Mouse (Mus musculus) liver, embryonic 12.5 days (tissue): Measurements from ENCODE around the gene Bcl11a. TPM values are rescaled to one million over a fixed set of nuclear protein-coding genes. Genes with fewer than 3 reads are reported as not detected.

Experiments used
- ATAC-seq: fragments of 200-750 bp; cut with Nextera tagmentation; 2 replicates; pipeline ENCODE4 v1.8.0; 2017; ENCODE audit warnings: moderate number of reproducible peaks, mild to moderate bottlenecking, moderate library complexity
- H3K27ac ChIP-seq: fragments of 300-500 bp; sonication (generic); 2 replicates; pipeline ENCODE4 v1.5.1; 2016; ENCODE audit warnings: mild to moderate bottlenecking
- H3K27me3 ChIP-seq: fragments of 300-500 bp; sonication (generic); replicated peaks from 2 replicates; pipeline ENCODE4 v1.6.1; 2016; ENCODE audit warnings: mild to moderate bottlenecking, moderate library complexity
- H3K36me3 ChIP-seq: fragments of 300-500 bp; sonication (generic); 2 replicates; pipeline ENCODE4 v1.6.1; 2016; ENCODE audit warnings: mild to moderate bottlenecking, moderate library complexity
- H3K4me1 ChIP-seq: fragments of 300-500 bp; sonication (generic); 2 replicates; pipeline ENCODE4 v1.6.1; 2016
- H3K4me2 ChIP-seq: fragments of 300-500 bp; sonication (generic); 2 replicates; pipeline ENCODE4 v1.6.1; 2016; ENCODE audit warnings: mild to moderate bottlenecking, moderate library complexity
- H3K4me3 ChIP-seq: fragments of 300-500 bp; sonication (generic); 2 replicates; pipeline ENCODE4 v1.5.1; 2016; ENCODE audit warnings: mild to moderate bottlenecking, moderate library complexity
- H3K9ac ChIP-seq: fragments of 300-500 bp; sonication (generic); 2 replicates; pipeline ENCODE4 v1.6.1; 2016; ENCODE audit warnings: mild to moderate bottlenecking, moderate library complexity
- H3K9me3 ChIP-seq: fragments of 300-500 bp; sonication (generic); replicated peaks from 2 replicates; pipeline ENCODE4 v1.6.1; 2016; ENCODE audit warnings: mild to moderate bottlenecking, moderate library complexity
- WGBS: fragments of 180-500 bp; shearing (Covaris S2); methylation state at CpG from one replicate; pipeline ENCODE4 v1.1.7; 2016; ENCODE audit not compliant: insufficient replicate concordance; 5-methylcytosine and 5-hydroxymethylcytosine counted together
- polyA plus RNA-seq: library from polyadenylated mRNA; unstranded; fragments of >200 nt; fragmentation: Nextera tagmentation; extraction: Ambion mirVana; gene quantifications from 2 replicates; pipeline ENCODE4 v1.2.1, GENCODE M21; 2016

Gene Bcl11a
- polyA plus RNA-seq, 1 experiment from 2014 or later, result 53.4 TPM

DNA sequence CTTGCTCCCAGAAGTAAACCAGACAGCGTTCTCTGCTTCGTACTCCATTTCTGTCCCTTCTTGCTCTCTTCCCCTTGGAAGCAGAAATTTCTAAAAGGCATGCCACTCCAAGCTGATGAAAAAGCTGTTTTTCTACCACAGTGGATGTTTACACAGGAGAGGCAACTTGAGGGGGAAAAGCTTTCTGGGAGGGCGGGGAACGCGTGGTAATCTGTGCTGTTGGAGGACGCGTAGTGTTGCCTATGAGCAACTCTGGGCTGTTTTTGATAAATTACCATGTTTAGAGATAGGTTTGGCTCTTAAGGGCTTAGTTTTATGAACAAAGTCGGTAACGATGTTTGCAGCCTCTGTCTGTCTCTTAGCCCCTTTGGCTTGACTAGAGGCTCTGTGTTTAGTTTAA is 17.4 kb downstream of the Bcl11a start:
- H3K4me1 ChIP-seq, result peaks cover 82% of the 10 kb centered on the region
- H3K9me3 ChIP-seq, result no peaks in the 10 kb centered on the region
- H3K4me3 ChIP-seq, result no peak overlapping the region
- peak overlapping the region; percentile 20 for H3K4me2 ChIP-seq
- H3K9ac ChIP-seq, result no peak overlapping the region; the same call in 1 of the 2 replicates
- H3K27me3 ChIP-seq, result no peaks in the 10 kb centered on the region
- 47% methylated on average over 9 of the region's 9 CpGs for WGBS
- H3K36me3 ChIP-seq, result peaks cover 66% of the 10 kb centered on the region
- ATAC-seq, result no peak
- H3K27ac ChIP-seq, result peak overlapping the region; percentile 52; the same call in 1 of the 2 replicates

DNA sequence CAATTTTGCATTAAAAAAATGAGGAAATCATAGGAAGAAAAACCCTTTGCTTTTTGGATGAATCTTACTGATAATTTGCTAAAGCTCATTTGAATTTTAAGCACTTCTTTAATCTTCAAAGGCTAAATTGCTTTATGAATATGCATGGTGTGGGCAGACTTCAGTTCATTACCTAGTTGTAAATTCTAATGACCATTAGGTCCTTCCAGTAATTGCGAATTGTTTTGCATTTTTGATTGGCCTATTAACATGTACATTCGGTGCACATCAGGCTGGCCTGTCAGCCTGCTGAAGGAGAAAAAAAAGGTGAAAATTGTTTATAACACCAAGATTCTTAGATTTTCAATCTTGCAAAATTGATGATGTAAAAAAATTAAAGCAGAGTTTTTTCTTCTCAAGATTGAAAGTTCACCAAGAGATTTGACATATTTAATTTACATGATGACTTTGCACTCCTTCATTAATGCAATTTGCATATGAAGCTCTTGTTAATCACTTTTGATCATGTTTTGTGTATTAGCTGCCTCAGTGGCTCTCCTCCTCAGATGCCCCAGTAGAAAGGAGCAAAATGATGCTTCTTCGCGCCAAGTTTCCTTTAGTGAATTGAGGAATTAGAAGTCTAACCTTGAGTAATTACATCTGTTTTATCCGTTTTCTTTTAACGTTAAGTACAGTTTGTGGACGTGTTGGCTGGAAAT is 17.9 kb downstream of the Bcl11a start:
- Histone ChIP-seq H3K27ac (peak overlapping the region; percentile 7), H3K27me3 (no peaks in the 10 kb centered on the region), H3K4me2 (0 out of 2 replicates have a peak overlapping the region, but pooled peaks have one; percentile 4), H3K4me3 (no peak overlapping the region), H3K4me1 (peaks cover 87% of the 10 kb centered on the region), H3K9ac (no peak overlapping the region; the same call in 1 of the 2 replicates), H3K36me3 (peaks cover 61% of the 10 kb centered on the region), H3K9me3 (no peaks in the 10 kb centered on the region)
- ATAC-seq, result no peak
- 79% methylated on average over 7 of the region's 7 CpGs for WGBS

DNA sequence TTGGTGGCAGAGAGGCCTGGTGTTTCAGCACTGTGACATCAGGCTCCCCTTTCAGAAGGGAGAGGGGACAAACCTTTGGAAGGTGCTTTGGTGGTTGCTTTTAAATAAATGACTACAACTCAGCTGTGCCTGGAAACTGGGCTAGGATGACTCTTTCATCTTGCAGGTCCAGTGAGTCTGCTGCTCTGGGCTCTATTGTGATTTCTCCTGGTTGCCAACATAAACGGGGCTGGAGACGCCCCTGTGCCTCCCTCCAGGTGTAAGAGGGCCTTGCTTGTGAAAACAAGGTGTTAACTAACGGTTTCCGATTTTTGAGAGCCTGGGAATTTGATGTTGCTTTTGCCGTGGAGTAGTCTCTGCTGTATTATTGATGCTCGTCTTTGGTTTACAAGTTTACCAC is 18.6 kb downstream of the Bcl11a start:
- peaks cover 91% of the 10 kb centered on the region for H3K4me1 ChIP-seq
- no peak overlapping the region for H3K9ac ChIP-seq
- H3K4me3 ChIP-seq, result no peak overlapping the region
- peak overlapping the region; percentile 7; the same call in 1 of the 2 replicates for H3K27ac ChIP-seq
- H3K4me2 ChIP-seq, result peak overlapping the region; percentile 4; the same call in 1 of the 2 replicates
- H3K36me3 ChIP-seq, result peaks cover 57% of the 10 kb centered on the region
- whole genome bisulfite sequencing, result 70% methylated on average over 6 of the region's 6 CpGs
- H3K27me3 ChIP-seq, result no peaks in the 10 kb centered on the region
- no peaks in the 10 kb centered on the region for H3K9me3 ChIP-seq
- no peak for ATAC-seq

DNA sequence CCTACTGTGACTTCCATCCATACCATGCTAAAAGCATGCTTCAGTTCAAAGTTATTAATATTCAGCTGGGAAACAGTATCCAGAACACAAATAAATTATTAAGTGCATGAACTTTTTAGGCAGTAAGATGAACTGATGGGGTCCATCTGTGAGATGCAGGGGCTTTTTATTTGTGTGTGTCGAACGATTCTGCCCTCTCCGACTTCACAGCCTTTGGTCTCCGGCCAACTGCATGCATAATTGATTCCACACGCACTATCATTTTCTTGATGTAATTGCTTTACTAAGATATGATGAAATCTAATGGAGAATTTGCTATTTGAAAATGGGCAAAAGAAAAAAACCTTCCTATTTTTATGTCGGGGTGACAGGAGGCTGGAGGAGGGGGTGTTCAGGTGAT is 19.2 kb downstream of the Bcl11a start:
- Histone ChIP-seq H3K36me3 (peaks cover 55% of the 10 kb centered on the region), H3K9ac (no peak overlapping the region), H3K27ac (peak overlapping the region; percentile 66; the same call in 1 of the 2 replicates), H3K4me1 (peaks cover 94% of the 10 kb centered on the region), H3K4me3 (no peak overlapping the region), H3K4me2 (peak overlapping the region; percentile 14; the same call in 1 of the 2 replicates), H3K27me3 (no peaks in the 10 kb centered on the region), H3K9me3 (no peaks in the 10 kb centered on the region)
- 74% methylated on average over 6 of the region's 6 CpGs for WGBS
- no peak for ATAC-seq

DNA sequence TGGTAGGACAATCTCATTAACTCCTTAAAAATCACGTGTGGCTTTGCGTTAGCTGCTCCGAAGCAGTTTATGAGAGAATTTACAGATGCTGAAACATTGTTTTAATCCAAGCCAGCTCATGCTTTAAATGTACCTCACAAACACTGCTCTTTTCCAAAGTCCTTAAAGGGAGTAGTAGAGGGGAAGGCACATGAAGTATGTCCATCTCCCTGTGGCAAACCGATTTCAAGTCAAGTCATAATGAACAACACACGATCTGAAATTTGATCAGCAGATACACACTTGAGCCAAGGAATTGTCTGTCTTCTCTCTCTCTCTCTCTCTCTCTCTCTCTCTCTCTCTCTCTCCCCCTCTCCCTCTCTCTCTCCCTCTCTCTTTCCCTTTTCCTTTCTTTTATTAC is 20.2 kb downstream of the Bcl11a start:
- peaks cover 96% of the 10 kb centered on the region for H3K4me1 ChIP-seq
- ATAC-seq, result no peak

DNA sequence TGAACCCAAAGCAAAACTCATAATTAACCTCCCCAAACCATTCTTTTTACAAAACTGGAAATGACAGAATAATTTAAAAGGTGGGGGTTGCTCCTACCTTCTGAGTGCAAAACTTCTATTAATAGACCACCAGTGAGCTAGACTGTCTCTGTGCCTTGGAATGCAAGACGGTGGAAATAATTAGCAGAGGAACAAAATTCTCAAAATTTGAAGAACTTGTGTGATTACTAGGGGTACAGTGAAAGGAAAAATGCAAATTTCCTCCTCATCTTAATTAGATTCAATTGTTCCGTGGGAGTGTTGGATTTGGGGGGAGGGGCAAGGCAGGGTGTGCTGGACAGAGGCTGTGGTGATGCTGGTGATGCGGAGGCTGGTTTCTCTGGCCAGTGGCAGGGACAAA is 20.8 kb downstream of the Bcl11a start:
- peak overlapping the region; percentile 84 for H3K27ac ChIP-seq
- ATAC-seq, result no peak
- WGBS, result 54% methylated on average over 3 of the region's 3 CpGs

More for the DNA sequence above, 20.2 kb downstream of the Bcl11a start:
- Histone ChIP-seq H3K27me3 (no peaks in the 10 kb centered on the region), H3K36me3 (peaks cover 59% of the 10 kb centered on the region), H3K4me3 (no peak overlapping the region), H3K9ac (0 out of 2 replicates have a peak overlapping the region, but pooled peaks have one; percentile 0), H3K27ac (peak overlapping the region; percentile 2; the same call in 1 of the 2 replicates), H3K4me2 (0 out of 2 replicates have a peak overlapping the region, but pooled peaks have one; percentile 14), H3K9me3 (no peaks in the 10 kb centered on the region)
- 71% methylated on average over 5 of the region's 5 CpGs for WGBS

DNA sequence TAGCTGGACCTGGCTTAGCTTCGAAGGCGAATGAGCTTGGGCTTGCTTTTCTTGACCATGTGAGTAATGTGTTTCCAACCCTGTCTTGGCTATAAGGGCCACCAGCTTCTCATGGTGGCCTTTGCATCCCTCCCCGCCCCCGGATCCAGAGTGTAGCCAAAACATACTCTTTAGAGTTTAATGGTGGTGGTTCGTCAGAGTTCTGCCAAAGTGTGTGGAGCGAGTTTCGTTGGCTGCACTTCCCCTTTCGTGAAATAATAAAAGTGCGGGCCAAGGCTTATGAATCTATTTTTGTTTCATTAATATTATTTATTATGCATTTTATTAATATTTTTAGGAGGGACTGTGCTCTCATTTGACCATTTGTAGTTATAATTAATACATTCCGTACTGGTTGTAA is 21.4 kb downstream of the Bcl11a start:
- Histone ChIP-seq H3K9me3 (no peaks in the 10 kb centered on the region), H3K4me2 (peak overlapping the region; percentile 53), H3K9ac (peak overlapping the region; percentile 56; the same call in 1 of the 2 replicates), H3K27ac (peak overlapping the region; percentile 84), H3K36me3 (peaks cover 57% of the 10 kb centered on the region), H3K27me3 (no peaks in the 10 kb centered on the region), H3K4me3 (no peak overlapping the region), H3K4me1 (peaks cover 95% of the 10 kb centered on the region)
- no peak for ATAC-seq
- WGBS, result 74% methylated on average over 10 of the region's 10 CpGs

More for the DNA sequence above, 20.8 kb downstream of the Bcl11a start:
- Histone ChIP-seq H3K36me3 (peaks cover 59% of the 10 kb centered on the region), H3K9ac (0 out of 2 replicates have a peak overlapping the region, but pooled peaks have one; percentile 56), H3K4me1 (peaks cover 98% of the 10 kb centered on the region), H3K4me2 (peak overlapping the region; percentile 53), H3K27me3 (no peaks in the 10 kb centered on the region), H3K9me3 (no peaks in the 10 kb centered on the region), H3K4me3 (no peak overlapping the region)

DNA sequence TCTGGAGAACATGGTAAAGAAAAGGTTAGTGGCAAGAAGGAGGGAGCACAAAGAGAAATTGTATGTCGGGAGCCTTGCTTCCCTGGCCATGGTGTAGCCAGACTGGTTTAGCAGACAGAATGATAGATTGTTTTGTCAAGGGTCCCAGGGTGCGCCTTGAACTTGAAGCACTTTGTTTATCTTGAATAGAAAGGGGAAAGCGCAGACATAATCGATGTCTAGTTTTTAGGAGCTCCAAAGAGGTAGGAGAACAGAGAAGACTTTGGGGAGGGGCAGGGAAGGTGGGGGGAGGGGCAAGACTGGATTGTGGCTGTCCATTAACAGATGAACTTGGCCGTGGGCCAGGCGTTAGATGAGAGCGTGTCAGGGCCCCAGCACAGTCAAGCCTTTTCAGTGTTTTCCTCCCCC is 22.0 kb downstream of the Bcl11a start:
- H3K27ac ChIP-seq, result peak overlapping the region; percentile 84
- H3K4me1 ChIP-seq, result peaks cover 95% of the 10 kb centered on the region
- H3K9me3 ChIP-seq, result no peaks in the 10 kb centered on the region
- WGBS, result 28% methylated on average over 7 of the region's 7 CpGs
- 0 out of 2 replicates have a peak overlapping the region, but pooled peaks have one; percentile 17 for H3K4me3 ChIP-seq
- peak overlapping the region; percentile 56 for H3K9ac ChIP-seq
- peak overlapping the region; percentile 53 for H3K4me2 ChIP-seq
- ATAC-seq, result peak; percentile 41
- no peaks in the 10 kb centered on the region for H3K27me3 ChIP-seq
- H3K36me3 ChIP-seq, result peaks cover 57% of the 10 kb centered on the region

DNA sequence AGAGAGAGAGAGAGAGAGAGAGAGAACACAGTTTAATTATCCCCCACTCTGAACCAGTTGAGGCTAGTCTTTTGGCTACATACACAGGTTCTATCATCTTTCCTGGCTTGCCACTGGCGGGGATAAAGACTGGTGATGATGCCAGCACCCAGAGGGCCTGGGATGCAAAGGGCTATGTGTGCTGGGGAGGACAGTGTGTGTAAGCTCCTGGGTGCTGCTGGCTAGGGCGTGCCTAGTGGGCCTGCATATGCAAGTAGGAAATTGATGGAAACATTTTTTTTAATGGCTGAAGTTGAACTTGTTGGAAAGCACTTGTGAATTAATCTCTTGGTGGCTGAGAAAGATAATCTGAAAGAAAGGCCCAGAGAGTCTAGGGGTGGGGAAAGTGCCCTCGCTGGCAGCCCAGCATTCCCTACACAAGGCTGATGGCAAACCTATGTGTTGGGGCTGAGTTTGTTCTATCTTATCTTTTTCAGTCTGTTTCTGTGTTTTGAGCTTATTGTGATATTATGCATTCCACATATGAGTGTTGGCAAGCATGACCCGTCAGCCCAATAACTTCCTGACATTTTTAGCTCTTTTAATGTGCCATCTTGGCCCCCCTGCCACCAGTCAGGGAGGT is 22.7 kb downstream of the Bcl11a start:
- Histone ChIP-seq H3K4me2 (peak overlapping the region; percentile 53), H3K27me3 (no peaks in the 10 kb centered on the region), H3K9me3 (no peaks in the 10 kb centered on the region), H3K36me3 (peaks cover 57% of the 10 kb centered on the region), H3K27ac (peak overlapping the region; percentile 84), H3K4me1 (peaks cover 90% of the 10 kb centered on the region), H3K4me3 (peak overlapping the region; percentile 16; the same call in 1 of the 2 replicates), H3K9ac (peak overlapping the region; percentile 56)
- ATAC-seq, result peak; percentile 74
- WGBS, result 31% methylated on average over 4 of the region's 4 CpGs

DNA sequence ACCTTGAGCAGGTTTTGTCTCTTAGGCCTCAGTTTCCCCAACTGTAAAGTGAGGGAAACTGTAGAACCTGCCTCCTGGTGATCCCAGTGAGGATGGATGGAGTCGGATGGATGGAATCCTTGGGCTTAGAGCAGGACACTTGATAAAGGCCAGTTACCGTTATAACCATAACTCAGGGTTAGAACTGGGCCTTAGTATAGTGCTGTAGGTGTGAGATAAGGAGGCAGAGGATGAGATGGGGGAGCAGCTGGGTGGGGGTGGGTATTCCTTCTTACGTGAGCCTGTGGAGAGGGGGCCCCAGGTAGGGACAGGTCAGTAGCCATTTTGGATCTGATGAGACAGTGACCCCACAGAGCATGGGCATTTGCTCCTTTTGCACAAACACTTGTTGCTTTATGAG is 23.8 kb downstream of the Bcl11a start:
- peak; percentile 83 for ATAC-seq
- Histone ChIP-seq H3K27me3 (no peaks in the 10 kb centered on the region), H3K4me1 (peaks cover 85% of the 10 kb centered on the region), H3K4me3 (0 out of 2 replicates have a peak overlapping the region, but pooled peaks have one; percentile 5), H3K9me3 (no peaks in the 10 kb centered on the region), H3K27ac (peak overlapping the region; percentile 84), H3K9ac (peak overlapping the region; percentile 56), H3K36me3 (peaks cover 55% of the 10 kb centered on the region), H3K4me2 (peak overlapping the region; percentile 53)
- 15% methylated on average over 3 of the region's 3 CpGs for WGBS

DNA sequence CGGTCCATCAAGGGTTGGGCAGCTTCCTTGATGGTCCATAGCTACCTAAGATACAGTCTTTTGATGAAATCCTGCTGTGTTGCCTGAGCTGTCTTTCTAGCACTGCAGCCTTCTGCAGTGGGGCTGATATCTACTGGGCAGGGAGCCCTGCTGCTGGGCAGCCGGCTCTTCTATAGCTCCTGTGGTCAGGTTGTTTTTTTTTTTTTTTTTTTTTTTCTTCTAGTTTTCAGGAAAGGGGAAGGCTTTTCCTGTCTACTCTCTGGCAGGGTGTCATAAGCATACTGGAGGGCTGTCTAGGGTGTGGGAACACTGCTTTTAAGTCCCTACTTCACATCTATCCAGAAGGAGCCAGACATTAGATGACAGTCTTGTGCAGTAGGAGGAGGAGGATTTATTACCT is 24.5 kb downstream of the Bcl11a start:
- H3K27me3 ChIP-seq, result no peaks in the 10 kb centered on the region
- peak overlapping the region; percentile 84 for H3K27ac ChIP-seq
- peaks cover 83% of the 10 kb centered on the region for H3K4me1 ChIP-seq

More for the DNA sequence above, 24.5 kb downstream of the Bcl11a start:
- no peaks in the 10 kb centered on the region for H3K9me3 ChIP-seq
- peak overlapping the region; percentile 56; the same call in 1 of the 2 replicates for H3K9ac ChIP-seq
- H3K4me2 ChIP-seq, result peak overlapping the region; percentile 53
- peaks cover 49% of the 10 kb centered on the region for H3K36me3 ChIP-seq
- ATAC-seq, result peak; percentile 36; the same call in 1 of the 2 replicates
- WGBS, result 45% methylated on average over 2 of the region's 2 CpGs
- no peak overlapping the region for H3K4me3 ChIP-seq
